Mouse (Mus musculus) c-Kit-positive CD71-negative TER-119-negative erythroid progenitor cells, embryonic 14.5 days (primary cell): Measurements from ENCODE around the gene Fam84a.

Experiments used
- DNase-seq: peaks from one replicate; pipeline ENCODE4 v3.0.0-alpha.2; 2013; ENCODE audit warnings: low read depth

Fam84a gene

DNA sequence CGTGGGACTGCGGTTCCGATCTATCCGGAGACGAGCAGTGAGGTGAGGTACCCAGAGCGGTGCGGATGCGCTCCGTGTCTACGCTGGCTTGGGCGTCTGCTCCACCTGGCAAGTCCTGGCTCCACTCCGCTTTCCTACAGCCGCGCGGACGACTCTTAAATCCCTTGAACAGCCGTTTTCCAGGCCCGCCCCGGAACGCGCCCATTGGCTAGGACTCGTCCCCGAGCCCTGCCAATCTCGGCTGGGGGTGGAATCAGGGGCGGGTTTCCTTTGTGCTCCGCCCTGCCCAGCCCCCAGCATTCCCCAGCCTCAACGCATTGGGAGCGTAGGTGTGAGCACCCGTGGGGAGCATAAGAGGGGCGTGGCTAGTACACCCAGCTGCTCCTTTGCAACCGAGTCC, at the start of gene Fam84a:
Gene Fam84a, minus strand, starts transcription at position 134 of the 400 bp plus-strand sequence.
- DNase-seq: no peak

DNA sequence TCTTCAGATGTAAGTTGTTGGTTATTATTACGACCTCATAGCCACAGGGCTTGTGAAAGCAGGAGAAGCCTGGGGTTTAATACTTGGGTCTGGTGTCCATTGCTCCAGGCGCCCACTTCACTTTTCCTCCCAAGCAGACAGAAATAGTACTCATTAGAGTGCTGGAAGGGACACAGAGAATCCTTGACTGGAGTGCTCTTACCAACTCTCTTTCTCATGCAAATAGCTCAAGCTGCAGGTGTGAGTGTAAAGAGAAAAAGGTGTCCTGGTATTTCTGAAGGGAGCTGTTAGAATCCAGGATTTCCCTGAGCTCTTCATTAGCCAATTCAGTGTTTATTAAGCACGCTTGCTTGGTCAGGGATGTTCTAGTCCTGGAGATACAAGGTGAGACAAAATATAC, 43.6 kb upstream of the Fam84a start:
- no peak for DNase-seq

DNA sequence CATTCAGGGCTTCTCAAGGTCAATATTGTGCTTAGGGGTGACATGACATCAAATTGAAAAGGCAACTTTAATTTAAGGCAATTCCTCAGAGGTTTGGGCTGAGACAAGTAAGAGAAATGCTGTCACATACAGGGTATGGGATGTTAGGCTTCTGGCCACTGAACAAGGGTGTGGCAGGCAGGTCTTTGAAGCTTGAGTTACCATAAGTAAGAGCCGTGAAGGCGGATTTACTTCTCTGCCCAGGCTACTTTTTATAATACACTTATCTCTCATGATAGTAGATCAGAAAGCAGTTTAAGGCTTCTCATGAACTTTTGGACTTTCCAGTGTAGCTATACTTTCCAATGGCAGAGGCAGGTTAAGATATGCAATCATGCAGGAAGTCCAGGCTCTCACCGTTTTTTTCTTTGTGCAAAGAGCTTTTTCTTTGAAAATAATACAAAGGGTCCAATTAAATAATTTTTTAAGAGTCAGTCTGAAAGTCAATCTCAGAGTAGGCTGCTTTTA, 34.9 kb upstream of the Fam84a start:
- no peak for DNase-seq

DNA sequence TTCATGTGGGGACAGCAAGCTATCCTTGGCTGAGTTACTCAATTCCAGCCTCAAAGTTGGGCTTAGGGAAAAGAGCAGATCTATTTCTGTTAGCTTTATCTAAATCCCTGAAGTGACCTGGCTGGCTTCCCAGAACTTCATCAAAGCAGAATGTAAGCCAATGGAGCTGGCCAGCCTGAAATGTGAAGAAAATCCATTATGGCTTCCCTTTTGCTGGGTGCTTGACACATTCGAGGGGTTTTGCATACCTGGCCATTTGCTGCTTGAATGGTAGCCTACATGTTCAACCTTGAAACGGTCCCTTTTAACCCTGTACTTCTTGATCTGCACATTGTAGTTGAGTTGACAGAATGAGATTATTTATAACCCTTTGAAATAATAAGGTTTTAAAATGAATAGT, 13.9 kb upstream of the Fam84a start:
- DNase-seq: no peak

DNA sequence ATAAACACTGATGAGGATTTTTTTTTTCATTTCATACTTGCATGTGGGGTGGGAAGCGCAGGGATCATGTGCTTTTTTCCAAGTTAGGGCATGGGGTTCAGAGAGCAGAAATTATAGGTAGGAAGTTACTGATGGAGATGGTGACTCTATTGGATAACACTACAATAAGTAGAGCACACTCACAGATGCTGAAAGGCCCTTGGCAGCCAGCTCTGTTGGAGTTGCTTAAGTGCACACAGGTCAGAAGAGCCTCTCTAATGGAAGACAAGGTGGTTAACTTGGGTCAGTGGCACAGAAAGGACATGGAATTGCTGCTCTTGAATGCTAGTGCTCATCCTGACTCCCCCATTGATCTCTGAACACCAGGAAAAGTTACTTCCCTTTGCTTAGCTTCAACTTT, 13.1 kb upstream of the Fam84a start:
- DNase-seq: no peak

DNA sequence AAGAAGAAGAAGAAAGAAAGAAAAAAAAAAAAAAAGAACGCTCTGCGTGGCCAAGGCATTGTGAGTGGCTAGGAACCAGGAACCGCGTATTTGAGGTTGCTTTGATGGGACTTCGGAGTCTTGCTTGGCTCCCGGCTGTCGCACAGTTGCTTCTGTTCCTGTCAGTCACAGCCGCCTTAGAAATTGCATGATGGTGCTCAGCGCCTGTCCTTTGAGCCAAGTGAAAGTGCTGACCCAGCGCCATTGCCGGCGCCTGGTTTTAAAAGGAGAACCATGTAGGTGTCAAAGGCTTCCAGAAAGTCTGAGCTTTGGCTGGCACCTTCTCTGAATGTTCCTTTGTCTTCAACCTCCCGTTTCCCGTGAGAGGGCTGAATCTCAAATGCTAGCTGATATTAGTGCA, 572 bp upstream of the Fam84a start:
- no peak for DNase-seq

DNA sequence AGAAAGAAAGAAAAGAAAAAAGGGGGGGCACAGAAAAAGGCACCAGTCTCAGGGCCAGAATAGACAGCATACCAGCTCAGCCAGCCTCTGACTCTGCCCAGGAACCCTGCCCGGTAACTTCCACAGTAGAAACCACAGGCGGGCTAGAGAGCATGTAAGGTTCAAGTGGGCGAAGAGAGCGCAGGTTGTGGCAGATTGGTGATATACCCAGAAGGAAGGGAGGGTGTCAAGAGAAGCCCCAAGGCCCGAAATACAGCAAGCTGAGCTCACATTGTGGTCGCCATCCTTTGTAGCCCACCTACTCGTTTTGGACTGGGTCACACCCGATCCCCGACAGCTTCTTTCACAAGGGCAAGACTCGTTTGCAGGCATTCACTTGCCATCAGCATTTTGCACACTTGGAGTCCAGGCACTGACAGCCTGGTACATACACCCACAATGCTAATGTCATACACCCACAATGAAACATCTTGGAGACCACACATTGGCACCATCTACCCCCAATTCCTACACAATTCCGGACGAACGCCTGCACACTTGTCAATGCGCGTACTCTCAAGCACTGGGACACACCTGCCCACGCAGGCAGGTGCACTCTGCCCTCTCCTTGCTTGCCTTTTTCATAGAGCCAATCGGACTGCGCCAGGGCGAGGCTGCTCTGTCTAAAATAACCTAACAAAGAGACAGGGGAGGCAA, 770 bp downstream of the Fam84a start:
- no peak for DNase-seq

DNA sequence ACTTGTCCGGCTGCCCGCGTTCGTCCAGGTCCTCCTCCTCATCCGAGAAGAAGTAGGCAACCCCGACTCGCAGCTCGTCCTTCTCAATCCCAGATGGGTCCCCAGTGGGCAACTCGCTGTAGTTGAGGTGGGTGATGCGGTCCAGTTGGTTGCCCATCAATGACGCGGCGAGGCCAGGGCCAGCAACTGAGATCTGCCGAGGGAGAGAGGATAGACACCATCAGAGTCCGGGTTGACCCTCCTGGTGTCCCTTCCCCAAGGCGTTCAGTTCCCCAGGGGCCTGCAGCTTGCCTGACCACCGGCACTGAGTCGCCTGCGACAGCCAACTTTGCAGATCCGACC, 1.3 kb downstream of the Fam84a start:
- DNase-seq: no peak

DNA sequence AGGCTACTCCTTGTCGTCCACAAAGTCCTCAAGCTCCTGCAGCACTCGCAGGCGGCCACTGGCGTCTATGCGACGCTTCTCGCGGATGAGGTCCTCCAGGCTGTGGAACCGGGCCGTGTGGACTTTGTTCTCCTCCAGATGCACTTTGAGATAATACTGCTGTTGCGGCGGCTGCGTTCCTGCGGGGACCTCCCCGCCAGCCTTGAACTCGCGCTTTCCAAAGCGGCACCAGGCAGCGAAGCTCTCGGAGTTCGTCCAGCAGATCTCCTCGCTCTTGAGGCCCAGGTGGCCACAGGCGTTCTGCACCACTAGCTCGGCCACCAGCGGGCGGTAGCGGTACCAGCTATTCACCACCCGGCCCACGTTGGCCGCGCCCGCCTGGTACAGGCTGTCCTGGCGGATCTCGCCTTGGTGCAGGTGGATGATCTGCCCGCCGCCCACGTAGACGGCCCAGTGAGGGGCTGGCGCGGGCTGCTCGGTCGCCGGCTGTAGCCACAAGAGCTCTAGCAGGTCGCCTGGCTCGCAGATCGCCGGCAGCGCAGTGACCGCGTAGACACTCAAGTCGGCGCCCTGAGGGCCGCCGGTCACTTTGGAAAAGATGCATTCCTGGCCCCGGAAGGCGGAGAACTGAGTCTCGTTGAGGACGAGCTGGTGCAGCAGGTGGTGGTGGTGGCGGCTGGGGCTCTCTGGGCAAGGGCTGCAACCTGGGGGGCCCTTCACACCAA, 1.8 kb downstream of the Fam84a start:
- DNase-seq: no peak

DNA sequence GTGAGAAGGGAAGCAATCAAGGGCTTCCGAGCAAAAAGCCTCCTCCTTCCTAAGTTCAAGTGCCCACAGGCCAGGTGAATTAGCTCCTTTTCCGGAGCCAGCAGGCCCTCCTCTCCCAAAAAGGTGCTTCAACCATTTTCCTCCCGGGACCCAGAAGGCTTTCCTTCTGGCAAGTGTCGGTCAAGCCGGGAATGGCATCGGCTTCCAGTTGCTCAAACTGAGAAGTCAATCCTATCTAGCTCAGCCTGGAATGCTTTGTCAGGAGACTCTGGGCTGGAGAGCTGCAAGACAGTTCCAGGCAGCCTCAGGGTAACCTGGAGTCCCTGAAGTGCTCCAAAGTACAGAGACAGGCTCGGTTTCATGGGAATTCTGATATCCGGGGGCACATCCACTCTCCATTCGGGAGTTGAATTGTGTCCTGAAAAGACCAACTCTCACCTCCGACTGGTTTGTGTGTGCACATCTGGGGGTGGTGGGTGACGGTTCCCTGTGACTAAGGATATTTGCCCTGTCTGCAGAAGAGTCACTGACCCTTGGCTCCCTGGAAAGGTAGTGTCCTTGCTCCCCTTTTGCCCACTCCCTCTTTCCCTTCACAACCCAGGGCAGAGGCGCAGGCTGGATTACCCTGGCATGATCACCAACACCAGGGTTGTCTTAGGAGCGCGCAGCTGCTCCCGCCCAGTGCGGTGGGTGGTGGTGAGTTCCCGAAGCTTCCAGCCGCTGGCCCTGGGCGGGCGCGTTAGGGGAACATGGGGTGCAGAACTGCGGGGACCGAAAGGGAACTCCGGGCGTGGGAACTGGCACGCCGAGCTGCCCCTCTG, 2.6 kb downstream of the Fam84a start:
- no peak for DNase-seq

DNA sequence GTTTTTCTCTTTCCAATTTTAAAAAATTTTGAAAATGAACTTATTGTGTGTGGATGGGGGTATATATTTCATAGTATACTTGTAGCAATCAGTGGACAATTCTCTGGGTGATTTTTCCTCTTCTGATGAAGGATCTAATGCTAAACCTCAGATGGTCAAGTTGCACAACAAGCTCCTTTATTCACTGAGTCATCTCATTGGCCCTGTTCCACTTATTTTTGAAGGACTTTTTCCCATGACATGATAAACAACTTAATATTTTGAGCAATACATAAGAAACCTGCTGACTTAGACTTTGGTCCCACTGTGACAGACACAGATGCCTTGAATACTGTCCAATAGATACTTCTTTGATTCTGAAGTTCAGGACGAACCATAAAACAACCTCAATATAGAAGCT, 14.8 kb downstream of the Fam84a start:
- no peak for DNase-seq

DNA sequence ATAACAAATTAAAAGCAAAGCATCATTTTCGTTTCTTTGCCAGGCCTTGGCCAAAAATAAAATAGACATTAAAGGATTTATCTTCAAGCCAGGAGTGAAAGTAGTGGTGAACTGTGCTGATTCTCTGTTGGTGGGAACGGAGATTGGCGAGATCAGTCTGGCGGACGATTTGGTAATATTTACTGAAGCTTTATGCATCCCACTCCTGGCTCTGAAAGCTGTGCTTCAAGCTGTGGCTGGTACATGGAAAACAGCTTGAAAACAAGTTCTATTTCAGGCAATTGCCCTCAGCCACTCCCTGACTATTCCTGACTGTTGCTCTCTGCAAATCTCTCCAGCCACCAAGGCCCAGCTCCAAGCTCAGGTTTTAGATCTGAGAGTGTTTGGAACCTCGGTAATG, 37.1 kb downstream of the Fam84a start:
- DNase-seq: no peak

DNA sequence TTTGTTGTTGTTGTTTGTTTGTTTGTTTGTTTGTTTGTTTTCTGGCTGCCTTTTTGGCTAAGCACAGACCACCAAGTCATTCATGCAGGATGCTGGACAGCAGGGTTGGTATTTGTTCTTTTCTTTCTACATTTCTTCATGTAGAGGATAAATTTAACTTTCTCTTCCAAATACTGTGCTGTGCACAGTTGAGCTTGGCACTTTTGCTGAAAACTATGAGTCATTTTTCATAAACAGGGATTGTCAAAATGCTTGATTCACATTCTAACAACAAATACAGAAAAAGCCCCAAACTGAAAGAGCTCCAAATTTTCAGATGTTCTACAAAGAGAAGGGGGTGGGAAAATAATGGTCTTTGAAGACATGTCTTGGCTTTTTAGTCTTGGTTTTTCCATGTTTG, 54.9 kb downstream of the Fam84a start:
- DNase-seq: no peak
